Mouse (Mus musculus) ES-E14 (cell line): ENCODE results near the gene Pacsin1. TPM values are rescaled to one million over a fixed set of nuclear protein-coding genes. Genes with fewer than 3 reads are reported as not detected.

ENCODE experiments used
- DNase-seq: peaks from one replicate; pipeline ENCODE4 v3.0.0-alpha.2; 2013; ENCODE audit warnings: low read depth, low spot score
- H3K27ac ChIP-seq: 2 replicates; pipeline ENCODE4 v1.5.1; 2012; ENCODE audit warnings: low read depth, mild to moderate bottlenecking, low read length, moderate library complexity, mixed read lengths; ENCODE audit not compliant: poor library complexity, insufficient read depth, severe bottlenecking
- H3K36me3 ChIP-seq: 2 replicates; pipeline ENCODE4 v1.6.1; 2012; ENCODE audit warnings: mild to moderate bottlenecking, low read length, moderate library complexity, mixed read lengths; ENCODE audit not compliant: control insufficient read depth, poor library complexity, insufficient read depth, severe bottlenecking
- H3K4me1 ChIP-seq, 2 experiments: fragments of 150-350 bp in 1 of 2; sonication (generic) in 1 of 2; 2 replicates each; pipeline ENCODE4 v1.6.1; 2012; ENCODE audit warnings: low read length in 2 of 2, mild to moderate bottlenecking in 1 of 2, mixed read lengths in 1 of 2; ENCODE audit not compliant: control insufficient read depth in 2 of 2, insufficient read depth in 2 of 2, poor library complexity in 1 of 2
- H3K4me3 ChIP-seq, 2 experiments: fragments of 150-350 bp in 1 of 2; sonication (generic) in 1 of 2; 2 replicates each; pipeline ENCODE4 v1.5.1; 2012; ENCODE audit warnings: low read length in 2 of 2, low read depth in 1 of 2, mild to moderate bottlenecking in 1 of 2, mixed read lengths in 1 of 2; ENCODE audit not compliant: insufficient read depth in 1 of 2, poor library complexity in 1 of 2, severe bottlenecking in 1 of 2
- H3K9ac ChIP-seq: 2 replicates; pipeline ENCODE4 v1.6.1; 2012; ENCODE audit warnings: low read depth, mild to moderate bottlenecking, low read length, mixed read lengths; ENCODE audit not compliant: poor library complexity, insufficient read depth, severe bottlenecking
- H3K9me3 ChIP-seq: fragments of 150-350 bp; sonication (generic); 2 replicates; pipeline ENCODE4 v1.6.1; 2012; ENCODE audit warnings: low read depth, mild to moderate bottlenecking, low read length; ENCODE audit not compliant: control insufficient read depth, insufficient read depth
- CHD2 ChIP-seq: IDR thresholded peaks from 2 replicates; pipeline ENCODE4 v1.6.1; 2014; ENCODE audit warnings: mild to moderate bottlenecking, low read depth, low read length, inconsistent platforms
- HCFC1 ChIP-seq: IDR thresholded peaks from 2 replicates; pipeline ENCODE4 v1.6.1; 2012; ENCODE audit warnings: low read length, inconsistent platforms, borderline replicate concordance; ENCODE audit not compliant: insufficient read depth
- MAFK ChIP-seq: IDR thresholded peaks from 2 replicates; pipeline ENCODE4 v1.6.1; 2014; ENCODE audit warnings: mild to moderate bottlenecking, low read depth, low read length, inconsistent platforms; ENCODE audit not compliant: insufficient read depth
- ZC3H11A ChIP-seq: IDR thresholded peaks from 2 replicates; pipeline ENCODE4 v1.6.1; 2012; ENCODE audit warnings: low read depth, mild to moderate bottlenecking, inconsistent platforms, low read length, borderline replicate concordance
- ZNF384 ChIP-seq: IDR thresholded peaks from 2 replicates; pipeline ENCODE4 v1.6.1; 2012; ENCODE audit warnings: low read depth, low read length, inconsistent platforms
- in situ Hi-C, 2 experiments: fragments of 600-800 bp; cut with MboI; formaldehyde crosslinking; loops; one replicate each; pipeline ENCODE4 v1.15.1; 2025; ENCODE audit warnings: low sequenced_read_pairs in 2 of 2, inconsistent platforms in 1 of 2; ENCODE audit not compliant: unreplicated experiment in 2 of 2
- total RNA-seq: library from RNA; depleted of rRNA; stranded (reverse); fragments of 300-350 nt; gene quantifications from 2 replicates; pipeline ENCODE4 v1.2.3, GENCODE M21; 2012

Gene Pacsin1
- total RNA-seq, 1 experiment, result 7.9 TPM

- Histone ChIP-seq H3K9ac (no peak overlapping the region), H3K9me3 (no peaks in the 10 kb centered on the region), H3K27ac (no peak overlapping the region), H3K4me1 (peaks cover 2 to 18% of the 10 kb centered on the region in 2 experiments; a peak in 3 of 4 replicates), H3K36me3 (no peaks in the 10 kb centered on the region), H3K4me3 (no peak overlapping the region)
- TF ChIP-seq ZC3H11A (no peak), HCFC1 (no peak), MAFK (no peak)
- no peak for DNase-seq
- in situ Hi-C loops, result no loop called here
These were observed 18.6 kb downstream of the Pacsin1 start for GRCm38 (mm10) chr17:27673945-27674344.

GRCm38 (mm10) chr17:27675453-27675852 is 20.1 kb downstream of the Pacsin1 start:
- H3K4me1 ChIP-seq, result peaks cover 2 to 26% of the 10 kb centered on the region in 2 experiments; a peak in 3 of 4 replicates
- in situ Hi-C loops, result no loop called here
- peak; percentile 56 for DNase-seq
- peak overlapping the region; percentile 51; the same call in 1 of the 2 replicates for H3K27ac ChIP-seq
- H3K9me3 ChIP-seq, result no peaks in the 10 kb centered on the region
- no peak overlapping the region for H3K4me3 ChIP-seq
- TF ChIP-seq ZNF384 (no peak), ZC3H11A (no peak), HCFC1 (no peak), MAFK (no peak), CHD2 (no peak)
- no peaks in the 10 kb centered on the region for H3K36me3 ChIP-seq
- H3K9ac ChIP-seq, result no peak overlapping the region

- Histone ChIP-seq H3K9me3 (no peaks in the 10 kb centered on the region), H3K36me3 (no peaks in the 10 kb centered on the region), H3K4me1 (peaks cover 2 to 24% of the 10 kb centered on the region in 2 experiments; a peak in 3 of 4 replicates), H3K9ac (no peak overlapping the region), H3K27ac (no peak overlapping the region), H3K4me3 (no peak overlapping the region)
- in situ Hi-C loops, result no loop called here
- DNase-seq, result no peak
- TF ChIP-seq MAFK (no peak), ZC3H11A (no peak), CHD2 (no peak), HCFC1 (no peak), ZNF384 (no peak)
These were observed 21.0 kb downstream of the Pacsin1 start for GRCm38 (mm10) chr17:27676270-27676669.

- TF ChIP-seq MAFK (no peak), ZC3H11A (no peak), HCFC1 (no peak), ZNF384 (no peak), CHD2 (no peak)
- Histone ChIP-seq H3K4me1 (peaks cover 2 to 17% of the 10 kb centered on the region in 2 experiments; a peak in 3 of 4 replicates), H3K27ac (no peak overlapping the region), H3K9ac (no peak overlapping the region; the same call in 1 of the 2 replicates), H3K4me3 (no peak overlapping the region), H3K36me3 (no peaks in the 10 kb centered on the region), H3K9me3 (no peaks in the 10 kb centered on the region)
- in situ Hi-C loops, result no loop called here
- no peak for DNase-seq
These were observed 22.4 kb downstream of the Pacsin1 start for GRCm38 (mm10) chr17:27677756-27678155.
